Mouse (Mus musculus) kidney, adult 2 months (tissue): Measurements from ENCODE around the gene Wdr90.

Experiments used
- CTCF ChIP-seq: fragments of 200-500 bp; conservative IDR thresholded peaks from 2 replicates; pipeline ENCODE4 v1.5.1; 2011; ENCODE audit warnings: low read depth, mild to moderate bottlenecking, control low read depth, low read length, moderate library complexity, mixed read lengths; ENCODE audit not compliant: insufficient read depth, insufficient read length
- POLR2A ChIP-seq: fragments of 200-500 bp; IDR thresholded peaks from one replicate; pipeline ENCODE4 v1.6.1; 2011; ENCODE audit warnings: low read depth, low read length, control low read depth

- TF ChIP-seq POLR2A, result no peak
- no peak for TF ChIP-seq CTCF
These were observed 25.5 kb downstream of the Wdr90 start for GRCm38 (mm10) chr17:25835816-25836215.
